Mouse (Mus musculus): ENCODE measurements at regions not wholly inside any gene's neighbourhood (a gene's known extent, or its start where the extent isn't known, plus 50 kb on each side); places are given as distances from the start of the nearest gene placed in this dataset.

DNA sequence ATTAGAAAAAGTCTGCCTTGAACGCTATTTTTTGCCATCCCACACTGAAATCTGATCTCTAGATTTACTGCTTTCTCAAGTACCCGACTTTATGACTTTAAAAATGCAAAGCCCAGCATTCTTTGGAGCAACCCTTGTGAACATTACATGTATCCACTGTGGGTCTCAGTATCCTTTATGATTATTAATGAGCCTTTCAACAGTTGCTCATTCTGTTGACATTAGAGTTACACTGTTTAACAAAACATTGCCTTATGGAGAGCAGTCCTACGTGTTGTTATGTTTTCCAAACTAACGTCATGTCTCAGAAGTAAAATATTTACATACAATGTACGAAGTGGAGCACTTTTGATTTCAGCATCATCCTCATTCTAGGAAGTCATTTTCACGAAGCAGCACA lies 178.7 kb downstream of the Fat4 start:
- TF ChIP-seq CTCF (IDR thresholded peaks at IDR 0.05; ENCODE audit: borderline replicate concordance, insufficient read depth, low read length) (no peak), POLR2A (IDR thresholded peaks at IDR 0.05; ENCODE audit: low read depth, low read length) (no peak)
